Mouse (Mus musculus) ES-Bruce4 (cell line): ENCODE measurements at regions not wholly inside any gene's neighbourhood (a gene's known extent, or its start where the extent isn't known, plus 50 kb on each side); places are given as distances from the start of the nearest gene placed in this dataset.

Experiments
- H3K27ac ChIP-seq: 2 replicates; pipeline ENCODE4 v1.5.1; 2012; ENCODE audit warnings: low read length, inconsistent platforms; ENCODE audit not compliant: insufficient read depth
- H3K27me3 ChIP-seq: 2 replicates; pipeline ENCODE4 v1.6.1; 2012; ENCODE audit warnings: mild to moderate bottlenecking, low read length, inconsistent platforms; ENCODE audit not compliant: control insufficient read depth, poor library complexity, insufficient read depth, severe bottlenecking
- H3K36me3 ChIP-seq: 2 replicates; pipeline ENCODE4 v1.6.1; 2012; ENCODE audit warnings: inconsistent platforms, mild to moderate bottlenecking, low read length, moderate library complexity; ENCODE audit not compliant: control insufficient read depth, poor library complexity, insufficient read depth, severe bottlenecking
- H3K4me1 ChIP-seq: one replicate; pipeline ENCODE4 v1.8.1; 2011; ENCODE audit warnings: low read length; ENCODE audit not compliant: control insufficient read depth, insufficient read depth
- H3K4me3 ChIP-seq: 2 replicates; pipeline ENCODE4 v1.5.1; 2011; ENCODE audit warnings: low read depth, mild to moderate bottlenecking, low read length
- H3K9ac ChIP-seq: 2 replicates; pipeline ENCODE4 v1.6.1; 2012; ENCODE audit warnings: low read depth, mild to moderate bottlenecking, inconsistent platforms; ENCODE audit not compliant: poor library complexity, severe bottlenecking
- H3K9me3 ChIP-seq: replicated peaks from 2 replicates; pipeline ENCODE4 v1.6.1; 2012; ENCODE audit warnings: mild to moderate bottlenecking, low read length, inconsistent platforms; ENCODE audit not compliant: control insufficient read depth, poor library complexity, insufficient read depth, severe bottlenecking
- CTCF ChIP-seq: IDR thresholded peaks from one replicate; pipeline ENCODE4 v1.8.1; 2011; ENCODE audit warnings: low read depth, low read length
- EP300 ChIP-seq: IDR thresholded peaks from 2 replicates; pipeline ENCODE4 v1.6.1; 2011; ENCODE audit warnings: low read depth, low read length; ENCODE audit not compliant: insufficient read depth
- POLR2A ChIP-seq: IDR thresholded peaks from one replicate; pipeline ENCODE4 v1.8.1; 2011; ENCODE audit warnings: low read length; ENCODE audit not compliant: insufficient read depth

DNA sequence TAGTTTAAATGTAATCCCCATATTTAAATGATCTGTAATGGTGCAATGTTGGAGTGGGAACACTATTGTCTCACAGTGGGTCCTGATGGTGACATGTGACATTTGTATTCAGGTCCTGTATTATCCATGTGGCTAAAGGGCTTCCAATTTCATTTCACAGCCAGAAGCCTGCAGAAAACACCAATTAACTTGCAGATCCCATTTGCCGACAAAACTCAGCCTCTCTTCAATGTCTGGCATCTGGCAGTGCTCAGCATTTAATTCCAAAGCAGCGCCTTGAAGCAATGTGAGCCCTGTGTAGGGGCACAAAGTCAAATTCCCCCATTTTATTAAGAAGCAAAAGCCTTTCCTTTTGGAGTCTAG is 277.0 kb upstream of the Smim15 start:
- Histone ChIP-seq H3K27ac (no peak overlapping the region), H3K9ac (no peak overlapping the region), H3K36me3 (no peaks in the 10 kb centered on the region), H3K9me3 (no peaks in the 10 kb centered on the region), H3K27me3 (no peaks in the 10 kb centered on the region), H3K4me3 (no peak overlapping the region), H3K4me1 (no peaks in the 10 kb centered on the region)
- TF ChIP-seq POLR2A (no peak), EP300 (no peak), CTCF (no peak)

DNA sequence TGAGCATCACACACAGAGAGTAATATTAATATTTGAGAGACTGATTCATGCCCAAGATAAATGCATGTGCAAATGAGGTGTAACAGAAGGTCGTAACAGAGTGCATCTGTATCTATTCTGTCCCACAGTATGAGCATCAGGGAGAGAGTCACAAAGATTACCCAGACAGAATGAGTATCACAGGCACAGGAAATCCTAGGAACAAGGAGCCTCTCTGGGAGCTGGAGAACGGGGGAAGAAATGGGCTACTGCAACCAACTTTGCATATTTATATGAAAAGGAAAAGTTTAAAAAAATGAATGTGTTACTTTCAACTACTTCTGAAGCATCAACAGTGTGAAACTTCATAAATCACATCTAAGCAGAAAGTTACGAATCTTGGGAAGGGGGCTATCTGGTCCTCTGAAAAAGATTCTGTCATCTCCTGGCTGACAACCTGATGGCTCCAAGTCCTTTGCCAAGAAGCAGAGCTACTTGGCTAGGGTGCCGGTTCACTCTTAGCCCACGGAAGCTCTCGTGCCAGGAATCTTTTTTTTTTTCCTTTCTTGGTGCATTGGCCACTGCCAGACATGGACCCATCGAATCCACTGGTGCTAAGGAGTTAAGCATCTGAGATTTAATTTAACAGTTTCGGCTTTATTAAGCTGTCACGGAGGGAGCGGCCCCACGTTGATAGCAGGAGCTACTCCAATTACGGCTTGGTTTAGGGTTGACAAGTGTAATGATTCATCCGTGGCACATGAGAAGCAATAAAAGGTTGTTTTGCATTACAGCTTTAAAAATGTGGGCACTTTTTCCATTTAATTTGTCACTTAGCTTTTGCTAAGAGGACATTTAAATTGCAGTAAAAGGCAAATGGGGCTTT is 277.6 kb upstream of the Smim15 start:
- H3K9ac ChIP-seq = no peak overlapping the region
- no peaks in the 10 kb centered on the region for H3K9me3 ChIP-seq
- H3K36me3 ChIP-seq = no peaks in the 10 kb centered on the region
- no peak overlapping the region for H3K4me3 ChIP-seq
- TF ChIP-seq POLR2A (no peak), EP300 (no peak), CTCF (no peak)
- H3K27ac ChIP-seq = no peak overlapping the region
- no peaks in the 10 kb centered on the region for H3K4me1 ChIP-seq
- H3K27me3 ChIP-seq = no peaks in the 10 kb centered on the region

- H3K9ac ChIP-seq = no peak overlapping the region
Observed at GRCm38 (mm10) chr13:107763911-107764310, 280.3 kb upstream of the Smim15 start.

GRCm38 (mm10) chr13:107760511-107760910 is 283.7 kb upstream of the Smim15 start:
- Histone ChIP-seq H3K9ac (no peak overlapping the region), H3K4me1 (no peaks in the 10 kb centered on the region), H3K36me3 (no peaks in the 10 kb centered on the region), H3K4me3 (no peak overlapping the region), H3K9me3 (no peaks in the 10 kb centered on the region), H3K27me3 (no peaks in the 10 kb centered on the region), H3K27ac (no peak overlapping the region)
- TF ChIP-seq CTCF (no peak), POLR2A (no peak), EP300 (no peak)

More at GRCm38 (mm10) chr13:107763911-107764310, 280.3 kb upstream of the Smim15 start:
- Histone ChIP-seq H3K4me1 (no peaks in the 10 kb centered on the region), H3K36me3 (no peaks in the 10 kb centered on the region), H3K27me3 (no peaks in the 10 kb centered on the region), H3K27ac (no peak overlapping the region), H3K4me3 (no peak overlapping the region), H3K9me3 (no peaks in the 10 kb centered on the region)
- TF ChIP-seq CTCF = no peak
- no peak for TF ChIP-seq EP300
- TF ChIP-seq POLR2A = no peak

- TF ChIP-seq POLR2A (no peak), EP300 (no peak), CTCF (no peak)
- no peaks in the 10 kb centered on the region for H3K9me3 ChIP-seq
- H3K36me3 ChIP-seq = no peaks in the 10 kb centered on the region
- H3K4me1 ChIP-seq = no peaks in the 10 kb centered on the region
- no peak overlapping the region for H3K27ac ChIP-seq
- no peak overlapping the region for H3K9ac ChIP-seq
- H3K27me3 ChIP-seq = no peaks in the 10 kb centered on the region
- H3K4me3 ChIP-seq = no peak overlapping the region
Observed at GRCm38 (mm10) chr13:107758327-107759095, 285.7 kb upstream of the Smim15 start.

DNA sequence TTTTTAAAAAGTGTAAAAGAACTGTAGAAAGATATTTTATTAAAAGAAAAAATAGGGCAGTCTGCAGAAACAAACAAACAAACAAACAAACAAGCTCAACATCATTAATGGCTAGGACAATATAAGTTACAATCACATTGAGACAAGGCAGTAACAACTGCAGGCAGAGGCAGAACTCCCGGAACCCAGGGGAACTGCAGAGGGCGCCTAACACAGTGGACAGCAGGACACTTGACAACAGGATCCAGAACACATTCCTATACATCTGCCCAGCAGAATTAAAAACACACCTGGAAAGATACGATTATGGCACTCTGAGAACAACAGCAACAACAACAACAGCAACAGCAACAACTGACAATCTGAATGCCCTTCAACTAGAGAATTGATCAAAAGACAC is 291.5 kb upstream of the Smim15 start:
- Histone ChIP-seq H3K27ac (no peak overlapping the region), H3K27me3 (no peaks in the 10 kb centered on the region), H3K9me3 (no peaks in the 10 kb centered on the region), H3K9ac (no peak overlapping the region), H3K4me1 (no peaks in the 10 kb centered on the region), H3K4me3 (no peak overlapping the region), H3K36me3 (no peaks in the 10 kb centered on the region)
- TF ChIP-seq CTCF = peak; percentile 25
- no peak for TF ChIP-seq EP300
